Mouse (Mus musculus): ENCODE data around the gene 4921536K21Rik. TPM values are rescaled to one million over a fixed set of nuclear protein-coding genes. Genes with fewer than 3 reads are reported as not detected.

The 4921536K21Rik gene
- total RNA-seq, 4 experiments from 2014 or later, result 0.11 to 0.36 (median 0.15) TPM

DNA sequence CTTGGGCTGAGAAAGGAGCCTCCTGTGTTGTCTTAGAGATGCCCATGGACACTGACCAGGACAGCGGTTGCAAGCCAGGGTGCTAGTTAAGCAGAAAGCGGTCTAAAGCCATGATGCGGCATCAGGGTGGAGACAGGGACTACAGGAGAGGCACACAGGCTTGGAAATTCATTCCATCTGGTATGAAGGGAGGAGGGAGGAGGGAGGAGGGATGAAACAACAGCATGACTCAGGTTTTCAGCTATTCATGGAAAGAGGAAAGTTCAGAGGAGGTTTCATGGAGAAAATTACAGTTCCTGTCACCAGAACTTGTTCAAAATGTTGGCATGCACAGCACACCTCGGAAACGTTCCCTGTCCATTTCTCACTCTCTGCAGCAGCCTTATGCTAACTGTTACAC is 39.1 kb downstream of the 4921536K21Rik start:
- no peak for DNase-seq (ENCODE audit: low spot score in 2 of 2)

- DNase-seq (ENCODE audit: low spot score in 2 of 2), result no peak
These were observed 40.7 kb downstream of the 4921536K21Rik start for GRCm38 (mm10) chr11:3854156-3854555.

DNA sequence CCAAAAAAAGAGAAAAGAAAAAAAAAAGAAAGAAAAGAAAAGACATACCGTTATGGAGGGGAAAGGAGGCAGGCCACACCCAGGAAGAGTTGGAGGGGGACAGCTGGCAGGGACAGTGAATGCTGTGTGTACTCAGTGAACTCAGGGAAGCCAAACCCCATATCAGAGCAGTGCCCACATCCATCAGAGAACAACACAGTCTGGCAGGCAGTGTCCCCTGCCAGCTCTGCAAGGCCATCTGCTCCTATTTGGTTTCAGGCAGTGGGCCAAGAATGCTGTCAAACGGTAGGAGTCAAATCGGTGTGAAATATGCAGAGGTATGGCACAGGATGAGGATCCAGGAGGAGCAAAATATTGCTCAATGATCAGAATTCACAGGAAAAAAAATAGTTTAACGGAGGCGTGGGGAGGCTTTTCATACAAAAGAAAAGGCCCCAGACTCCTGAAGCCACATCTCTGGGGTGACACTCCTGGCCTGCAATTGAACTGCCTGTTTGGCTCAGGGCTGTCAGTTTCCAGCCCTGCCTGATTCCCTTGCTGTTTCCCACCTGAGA is 41.3 kb downstream of the 4921536K21Rik start:
- no peak for DNase-seq (ENCODE audit: low spot score in 2 of 2)

DNA sequence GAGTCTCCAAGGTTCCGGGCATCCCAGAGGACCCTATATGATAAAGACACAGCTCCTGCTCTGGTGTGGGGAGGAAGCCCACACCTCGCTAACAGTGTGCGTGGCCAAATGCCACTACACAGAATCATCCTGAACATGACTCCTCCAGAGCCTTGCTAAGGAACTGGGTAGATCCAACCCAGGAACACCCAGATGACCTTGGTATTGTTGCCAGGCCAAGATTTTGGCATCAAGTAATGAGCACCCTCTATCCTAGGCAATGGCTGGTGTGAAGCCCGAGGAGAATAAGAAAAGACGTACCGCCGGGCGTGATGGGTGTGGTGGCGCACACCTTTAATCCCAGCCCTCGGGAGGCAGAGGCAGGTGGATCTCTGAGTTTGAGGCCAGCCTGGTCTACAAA is 41.9 kb downstream of the 4921536K21Rik start:
- DNase-seq (ENCODE audit: low spot score in 2 of 2), result no peak

GRCm38 (mm10) chr11:3851872-3852271 is 43.0 kb downstream of the 4921536K21Rik start:
- no peak for DNase-seq (ENCODE audit: low spot score in 2 of 2)

- DNase-seq (ENCODE audit: low spot score in 2 of 2), result no peak
These were observed 44.1 kb downstream of the 4921536K21Rik start for GRCm38 (mm10) chr11:3850746-3851277.

DNA sequence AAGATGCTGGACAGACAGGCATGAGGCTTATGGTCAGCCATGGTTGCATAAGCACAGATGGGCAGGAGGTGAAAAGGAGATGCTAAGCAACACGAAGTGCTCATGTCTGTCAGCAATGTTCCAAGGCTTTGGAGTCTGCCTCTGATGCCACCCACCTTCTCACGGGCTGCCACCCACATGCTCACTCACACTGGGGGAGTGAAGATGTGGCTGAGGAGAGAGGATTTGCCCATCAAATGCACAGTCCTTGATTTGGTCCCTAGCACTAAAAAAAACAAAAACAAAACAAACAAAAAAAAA is 44.6 kb downstream of the 4921536K21Rik start:
- DNase-seq (ENCODE audit: low spot score in 2 of 2), result no peak

DNA sequence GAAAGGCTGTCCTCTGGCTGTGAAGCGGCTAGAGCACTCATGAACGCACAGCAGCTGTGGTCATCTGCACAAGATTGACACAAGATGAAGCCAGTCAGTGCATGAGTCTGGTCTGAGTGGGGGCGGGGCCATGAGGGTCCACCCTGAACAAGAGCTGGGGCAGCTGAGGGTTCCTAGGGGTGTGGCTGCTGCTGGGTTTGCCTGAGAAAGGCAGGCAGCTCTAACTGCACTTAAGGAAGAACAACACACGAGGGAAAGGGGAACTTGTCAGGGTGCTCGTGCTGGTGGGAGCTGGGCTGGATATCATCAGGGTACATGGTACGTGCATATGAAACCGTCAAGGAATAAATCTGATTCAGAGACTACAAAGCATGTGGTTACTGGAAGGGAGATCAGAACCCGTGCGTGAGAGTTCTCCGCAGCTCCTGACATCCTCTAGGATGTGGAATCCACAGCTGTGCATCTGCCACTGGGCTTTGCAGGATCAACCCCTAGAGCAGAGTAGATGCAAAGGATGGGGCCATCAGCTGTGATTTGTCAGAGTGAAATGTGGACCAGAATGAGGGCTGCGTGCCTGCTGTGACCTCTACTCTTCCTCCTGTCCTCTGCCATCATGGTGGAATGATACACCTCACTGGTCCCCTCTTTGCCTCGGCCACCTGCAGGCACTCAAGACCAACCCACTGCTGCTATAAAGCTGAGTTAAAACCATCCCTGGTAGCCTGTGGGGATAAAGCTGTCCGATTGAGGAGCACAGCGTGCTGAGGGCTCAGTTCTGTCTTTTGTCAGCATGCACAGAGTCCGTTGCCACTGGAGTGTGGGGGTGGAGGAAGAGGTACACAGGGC is 45.2 kb downstream of the 4921536K21Rik start:
- DNase-seq (ENCODE audit: low spot score in 2 of 2), result no peak

DNA sequence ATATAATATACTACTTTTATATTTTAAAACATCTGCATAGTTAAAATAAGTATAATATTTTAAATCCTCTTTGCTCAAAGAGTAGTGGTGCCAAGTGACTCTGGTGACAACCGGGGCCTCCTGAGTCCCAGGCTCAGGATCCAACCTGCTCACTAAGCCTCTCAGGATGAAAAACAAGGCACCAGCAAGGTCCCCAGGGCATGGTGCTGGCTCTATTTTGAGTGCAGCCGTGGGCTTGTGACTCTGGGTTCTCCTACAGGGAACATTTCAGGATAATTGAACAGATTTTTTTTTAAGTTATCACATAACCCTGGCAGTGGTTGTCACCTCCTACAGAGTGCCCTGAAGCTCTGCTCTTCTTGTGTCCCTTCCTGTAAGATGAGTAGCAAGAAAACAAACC is 48.5 kb downstream of the 4921536K21Rik start:
- no peak for DNase-seq (ENCODE audit: low spot score in 2 of 2)

DNA sequence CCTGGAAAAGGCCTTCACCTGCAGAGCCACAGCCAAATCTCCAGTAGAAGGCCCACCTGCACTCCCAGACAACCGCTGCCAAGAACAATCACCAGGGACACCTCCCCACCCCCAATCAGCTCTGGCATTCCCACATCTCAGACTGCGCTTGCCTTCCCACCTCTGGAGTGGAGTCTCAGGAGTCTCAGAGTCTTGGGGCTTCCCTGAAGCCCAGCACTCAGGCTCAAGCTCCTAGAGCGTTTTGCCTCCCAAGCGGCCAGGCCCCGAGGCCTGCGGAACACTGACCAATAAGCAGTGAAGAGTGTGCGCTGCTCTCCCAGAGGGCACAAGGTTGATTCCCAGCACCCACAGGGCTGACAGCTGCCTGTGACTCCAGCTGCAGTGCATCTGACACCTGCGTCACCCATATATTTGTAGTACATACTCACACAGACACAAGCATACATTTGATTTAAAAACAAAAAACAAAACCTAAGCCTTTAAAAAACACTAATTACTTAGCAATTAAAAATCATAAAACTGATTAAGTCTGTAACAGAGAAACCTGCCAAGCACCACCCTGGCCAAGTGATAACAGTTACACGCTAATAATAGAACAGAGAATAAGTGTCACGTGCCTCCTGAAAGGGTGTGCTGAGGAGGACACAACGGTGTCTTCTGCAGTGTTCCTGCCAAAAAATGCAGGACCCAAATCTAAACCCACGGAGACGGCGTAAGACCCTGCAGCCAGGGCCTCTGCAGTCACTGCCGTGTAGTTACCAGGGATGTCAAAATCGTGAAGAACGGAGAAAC is 50.8 kb downstream of the 4921536K21Rik start:
- DNase-seq (ENCODE audit: low spot score in 2 of 2), result no peak

Other genes starting within 250 kb of the 4921536K21Rik start
- gene Morc2a, start 245.9 kb downstream of the 4921536K21Rik start, total RNA-seq (2022), result 10 to 100 TPM; 17.1 to 23.4 (median 19.6) TPM
- gene Osbp2, start 31.2 kb downstream of the 4921536K21Rik start, total RNA-seq (2022), result 1 to 10 TPM in 2 of 4 experiments, under 1 TPM in 2; 0.75 to 1.6 (median 1.0) TPM
- gene Dusp18, start 142 bp upstream of the 4921536K21Rik start, total RNA-seq (2022), result 10 to 100 TPM in 3 of 4 experiments, 1 to 10 TPM in 1; 7.3 to 18.4 (median 14.0) TPM
- 10 to 100 TPM; 19.5 to 24.6 (median 21.4) TPM for gene Slc35e4, start 19.6 kb upstream of the 4921536K21Rik start, total RNA-seq (2022)
- gene Tcn2, start 37.1 kb upstream of the 4921536K21Rik start, total RNA-seq (2022), result 10 to 100 TPM; 11.6 to 17.3 (median 13.2) TPM
- gene Pes1, start 68.9 kb upstream of the 4921536K21Rik start, total RNA-seq (2022), result 10 to 100 TPM; 25.1 to 33.5 (median 29.8) TPM
- not detected for gene 4930556J24Rik, start 81.7 kb upstream of the 4921536K21Rik start, total RNA-seq (2022)
- gene Gal3st1, start 88.5 kb upstream of the 4921536K21Rik start, total RNA-seq (2022), result under 1 TPM in 2 of 4 experiments, not detected in 2; 0.24 to 0.31 TPM
- gene Sec14l4, start 136.4 kb upstream of the 4921536K21Rik start, total RNA-seq (2022), result not detected
- not detected for gene Sec14l3, start 169.7 kb upstream of the 4921536K21Rik start, total RNA-seq (2022)
- gene Mtfp1, start 200.3 kb upstream of the 4921536K21Rik start, total RNA-seq (2022), result 10 to 100 TPM; 37.5 to 49.4 (median 44.0) TPM
- under 1 TPM in 3 of 4 experiments, not detected in 1; 0.11 to 0.46 (median 0.24) TPM for gene Sec14l2, start 228.3 kb upstream of the 4921536K21Rik start, total RNA-seq (2022)
- 1 to 10 TPM; 2.9 to 4.4 (median 4.0) TPM for gene Rnf215, start 240.1 kb upstream of the 4921536K21Rik start, total RNA-seq (2022)

Measured in gastrocnemius, adult 8-10 months (tissue).